Mouse (Mus musculus) liver, embryonic 12.5 days (tissue): ENCODE data around the gene Aco2. TPM values are rescaled to one million over a fixed set of nuclear protein-coding genes. Genes with fewer than 3 reads are reported as not detected.

Experiments used
- ATAC-seq: fragments of 200-750 bp; cut with Nextera tagmentation; 2 replicates; pipeline ENCODE4 v1.8.0; 2017; ENCODE audit warnings: moderate number of reproducible peaks, mild to moderate bottlenecking, moderate library complexity
- H3K27ac ChIP-seq: fragments of 300-500 bp; sonication (generic); 2 replicates; pipeline ENCODE4 v1.5.1; 2016; ENCODE audit warnings: mild to moderate bottlenecking
- H3K27me3 ChIP-seq: fragments of 300-500 bp; sonication (generic); replicated peaks from 2 replicates; pipeline ENCODE4 v1.6.1; 2016; ENCODE audit warnings: mild to moderate bottlenecking, moderate library complexity
- H3K36me3 ChIP-seq: fragments of 300-500 bp; sonication (generic); 2 replicates; pipeline ENCODE4 v1.6.1; 2016; ENCODE audit warnings: mild to moderate bottlenecking, moderate library complexity
- H3K4me1 ChIP-seq: fragments of 300-500 bp; sonication (generic); 2 replicates; pipeline ENCODE4 v1.6.1; 2016
- H3K4me2 ChIP-seq: fragments of 300-500 bp; sonication (generic); 2 replicates; pipeline ENCODE4 v1.6.1; 2016; ENCODE audit warnings: mild to moderate bottlenecking, moderate library complexity
- H3K4me3 ChIP-seq: fragments of 300-500 bp; sonication (generic); 2 replicates; pipeline ENCODE4 v1.5.1; 2016; ENCODE audit warnings: mild to moderate bottlenecking, moderate library complexity
- H3K9ac ChIP-seq: fragments of 300-500 bp; sonication (generic); 2 replicates; pipeline ENCODE4 v1.6.1; 2016; ENCODE audit warnings: mild to moderate bottlenecking, moderate library complexity
- H3K9me3 ChIP-seq: fragments of 300-500 bp; sonication (generic); replicated peaks from 2 replicates; pipeline ENCODE4 v1.6.1; 2016; ENCODE audit warnings: mild to moderate bottlenecking, moderate library complexity
- WGBS: fragments of 180-500 bp; shearing (Covaris S2); methylation state at CpG from one replicate; pipeline ENCODE4 v1.1.7; 2016; ENCODE audit not compliant: insufficient replicate concordance; 5-methylcytosine and 5-hydroxymethylcytosine counted together
- polyA plus RNA-seq: library from polyadenylated mRNA; unstranded; fragments of >200 nt; fragmentation: Nextera tagmentation; extraction: Ambion mirVana; gene quantifications from 2 replicates; pipeline ENCODE4 v1.2.1, GENCODE M21; 2016

The Aco2 gene
- polyA plus RNA-seq, 1 experiment from 2014 or later = 132 TPM

GRCm38 (mm10) chr15:81932951-81933470 is 60.9 kb downstream of the Aco2 start:
- 33% methylated on average over 12 of the region's 12 CpGs for WGBS
- ATAC-seq = no peak
- no peak overlapping the region for H3K4me2 ChIP-seq
- no peak overlapping the region for H3K27ac ChIP-seq
- H3K4me3 ChIP-seq = no peak overlapping the region
- H3K9me3 ChIP-seq = no peaks in the 10 kb centered on the region
- no peak overlapping the region for H3K9ac ChIP-seq
- peaks cover 49% of the 10 kb centered on the region for H3K27me3 ChIP-seq
- H3K36me3 ChIP-seq = no peaks in the 10 kb centered on the region
- H3K4me1 ChIP-seq = peaks cover 27% of the 10 kb centered on the region; the same call in 1 of the 2 replicates

GRCm38 (mm10) chr15:81933986-81934385 is 61.9 kb downstream of the Aco2 start:
- Histone ChIP-seq H3K9ac (no peak overlapping the region), H3K27me3 (peaks cover 51% of the 10 kb centered on the region), H3K4me3 (no peak overlapping the region), H3K4me1 (peaks cover 37% of the 10 kb centered on the region), H3K9me3 (no peaks in the 10 kb centered on the region), H3K36me3 (no peaks in the 10 kb centered on the region), H3K27ac (no peak overlapping the region), H3K4me2 (no peak overlapping the region)
- no peak for ATAC-seq
- 70% methylated on average over 1 of the region's 1 CpGs for WGBS

- no peaks in the 10 kb centered on the region for H3K36me3 ChIP-seq
- WGBS = 43% methylated on average over 7 of the region's 7 CpGs
- ATAC-seq = no peak
- peak overlapping the region; percentile 26; the same call in 1 of the 2 replicates for H3K4me3 ChIP-seq
- no peaks in the 10 kb centered on the region for H3K9me3 ChIP-seq
- no peak overlapping the region; the same call in 1 of the 2 replicates for H3K27ac ChIP-seq
- peaks cover 51% of the 10 kb centered on the region for H3K27me3 ChIP-seq
- H3K4me1 ChIP-seq = peaks cover 54% of the 10 kb centered on the region
- H3K9ac ChIP-seq = no peak overlapping the region
- H3K4me2 ChIP-seq = peak overlapping the region; percentile 46
These were observed 63.9 kb downstream of the Aco2 start for GRCm38 (mm10) chr15:81935869-81936637.

GRCm38 (mm10) chr15:81936679-81937078 is 64.6 kb downstream of the Aco2 start, which contains the start of gene Csdc2:
Csdc2 (plus strand) TSS chr15:81936759.
- H3K27me3 ChIP-seq = peaks cover 51% of the 10 kb centered on the region
- peak within 1 kb of the TSS; percentile 46 for H3K4me2 ChIP-seq
- no peak within 1 kb of the TSS; the same call in 1 of the 2 replicates for H3K27ac ChIP-seq
- H3K36me3 ChIP-seq = no peaks in the 10 kb centered on the region
- H3K4me3 ChIP-seq = peak within 1 kb of the TSS; percentile 26
- H3K4me1 ChIP-seq = peaks cover 54% of the 10 kb centered on the region
- 10% methylated on average over 12 of the region's 12 CpGs for WGBS
- no peak within 1 kb of the TSS for H3K9ac ChIP-seq
- no peaks in the 10 kb centered on the region for H3K9me3 ChIP-seq
- ATAC-seq = 0 out of 2 replicates have a peak, but pooled peaks have one; percentile 14

GRCm38 (mm10) chr15:81937098-81937972 is 65.2 kb downstream of the Aco2 start:
- Histone ChIP-seq H3K4me2 (peak overlapping the region; percentile 46), H3K27me3 (peaks cover 47% of the 10 kb centered on the region), H3K9me3 (no peaks in the 10 kb centered on the region), H3K4me1 (peaks cover 59% of the 10 kb centered on the region), H3K9ac (no peak overlapping the region), H3K36me3 (no peaks in the 10 kb centered on the region), H3K4me3 (peak overlapping the region; percentile 26), H3K27ac (no peak overlapping the region)
- no peak for ATAC-seq
- 16% methylated on average over 19 of the region's 19 CpGs for WGBS

- Histone ChIP-seq H3K27me3 (peaks cover 43% of the 10 kb centered on the region), H3K4me2 (no peak overlapping the region), H3K27ac (no peak overlapping the region; the same call in 1 of the 2 replicates), H3K36me3 (no peaks in the 10 kb centered on the region), H3K4me1 (peaks cover 54% of the 10 kb centered on the region), H3K9me3 (no peaks in the 10 kb centered on the region), H3K9ac (no peak overlapping the region), H3K4me3 (no peak overlapping the region)
- 33% methylated on average over 2 of the region's 2 CpGs for WGBS
- ATAC-seq = peak; percentile 20; the same call in 1 of the 2 replicates
These were observed 66.1 kb downstream of the Aco2 start for GRCm38 (mm10) chr15:81938246-81938645.

- Histone ChIP-seq H3K36me3 (no peaks in the 10 kb centered on the region), H3K4me1 (peaks cover 52% of the 10 kb centered on the region), H3K4me3 (no peak overlapping the region), H3K27ac (no peak overlapping the region; the same call in 1 of the 2 replicates), H3K9ac (no peak overlapping the region), H3K9me3 (no peaks in the 10 kb centered on the region), H3K27me3 (peaks cover 36% of the 10 kb centered on the region), H3K4me2 (no peak overlapping the region)
- 82% methylated on average over 10 of the region's 10 CpGs for WGBS
- no peak for ATAC-seq
These were observed 67.1 kb downstream of the Aco2 start for GRCm38 (mm10) chr15:81939157-81939715.

- H3K36me3 ChIP-seq = no peaks in the 10 kb centered on the region
- no peak overlapping the region for H3K4me2 ChIP-seq
- peaks cover 52% of the 10 kb centered on the region for H3K4me1 ChIP-seq
- peak; percentile 62 for ATAC-seq
- peaks cover 35% of the 10 kb centered on the region for H3K27me3 ChIP-seq
- no peak overlapping the region for H3K4me3 ChIP-seq
- H3K9ac ChIP-seq = peak overlapping the region; percentile 17; the same call in 1 of the 2 replicates
- no peaks in the 10 kb centered on the region for H3K9me3 ChIP-seq
- 47% methylated on average over 4 of the region's 4 CpGs for WGBS
- H3K27ac ChIP-seq = no peak overlapping the region; the same call in 1 of the 2 replicates
These were observed 67.7 kb downstream of the Aco2 start for GRCm38 (mm10) chr15:81939774-81940173.

GRCm38 (mm10) chr15:81940219-81940618 is 68.1 kb downstream of the Aco2 start:
- Histone ChIP-seq H3K4me2 (no peak overlapping the region), H3K36me3 (no peaks in the 10 kb centered on the region), H3K4me1 (peaks cover 52% of the 10 kb centered on the region), H3K27me3 (peaks cover 33% of the 10 kb centered on the region), H3K9ac (peak overlapping the region; percentile 17; the same call in 1 of the 2 replicates), H3K4me3 (no peak overlapping the region), H3K27ac (0 out of 2 replicates have a peak overlapping the region, but pooled peaks have one; percentile 11), H3K9me3 (no peaks in the 10 kb centered on the region)
- ATAC-seq = no peak
- 76% methylated on average over 5 of the region's 5 CpGs for WGBS

GRCm38 (mm10) chr15:81941010-81941409 is 68.9 kb downstream of the Aco2 start:
- Histone ChIP-seq H3K4me3 (no peak overlapping the region), H3K9ac (no peak overlapping the region), H3K27me3 (peaks cover 28% of the 10 kb centered on the region), H3K36me3 (no peaks in the 10 kb centered on the region), H3K4me2 (no peak overlapping the region), H3K9me3 (no peaks in the 10 kb centered on the region), H3K27ac (no peak overlapping the region), H3K4me1 (peaks cover 52% of the 10 kb centered on the region)
- WGBS = 78% methylated on average over 2 of the region's 2 CpGs
- ATAC-seq = no peak

GRCm38 (mm10) chr15:81943176-81943749 is 71.2 kb downstream of the Aco2 start:
- Histone ChIP-seq H3K9me3 (no peaks in the 10 kb centered on the region), H3K9ac (no peak overlapping the region), H3K36me3 (no peaks in the 10 kb centered on the region), H3K27me3 (peaks cover 5% of the 10 kb centered on the region; the same call in 1 of the 2 replicates), H3K4me3 (no peak overlapping the region), H3K4me2 (no peak overlapping the region), H3K4me1 (peaks cover 33% of the 10 kb centered on the region), H3K27ac (no peak overlapping the region)
- no peak for ATAC-seq
- WGBS = 29% methylated on average over 9 of the region's 9 CpGs
